ENCODE assay signal across 29 mouse cellular contexts in the genomic region with DNA sequence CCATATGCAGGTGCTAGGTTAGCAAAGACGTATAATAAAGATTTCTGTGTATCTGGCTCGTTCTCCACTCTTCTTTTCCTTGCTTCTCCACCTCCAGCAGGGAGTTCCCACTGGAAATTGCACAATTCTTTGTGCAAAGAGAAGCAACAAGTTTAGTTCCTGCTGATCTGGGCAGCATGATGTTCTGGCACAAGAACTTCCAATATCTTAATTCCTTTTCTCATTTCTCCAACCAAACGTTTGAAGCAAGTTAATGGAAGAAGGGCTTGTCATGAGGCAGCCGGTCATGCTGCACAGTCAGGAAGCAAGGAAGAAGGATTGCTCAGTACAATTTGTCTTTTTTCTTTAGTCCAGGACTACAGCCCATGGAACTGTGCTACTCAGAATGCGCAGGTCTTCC.
DNase-seq lines count a peak whose midpoint lies in the region; ATAC-seq and TF ChIP-seq lines count a peak whose summit lies in the region.
"Had no signal": no experiment of that assay in that cellular context is flagged by ENCODE, and none has a peak within 500 bp of the region (broad histone marks: within the 10 kb centered on the region; RNA-seq: fewer than 3 reads in every experiment).

No protein-coding gene starts in this region.

- TF ChIP-seq EP300 in lung, postnatal 0 days (IDR thresholded peaks at IDR 0.05) = no peak
- no peak for TF ChIP-seq EP300 in stomach, postnatal 0 days (optimal IDR thresholded peaks at IDR 0.05)

- H3K36me3 ChIP-seq in lung, postnatal 0 days (ENCODE audit: insufficient read depth, low read length) = no peaks in the 10 kb centered on the region
- H3K36me3 ChIP-seq in liver, embryonic 15.5 days (replicated peaks) = no peaks in the 10 kb centered on the region
- no peaks in the 10 kb centered on the region for H3K36me3 ChIP-seq in stomach, postnatal 0 days (ENCODE audit: control insufficient read depth, insufficient read depth, low read length)
- H3K36me3 ChIP-seq: embryonic facial prominence, embryonic 13.5 days; forebrain, embryonic 12.5 days; heart, embryonic 13.5 days; lung, embryonic 15.5 days; midbrain, embryonic 13.5 days; neural tube, embryonic 13.5 days had no signal

- ATAC-seq in lung, postnatal 0 days = no peak
- no peak for ATAC-seq in liver, embryonic 15.5 days (ENCODE audit: insufficient read depth)
- ATAC-seq in stomach, postnatal 0 days (ENCODE audit: low FRiP score, low TSS enrichment) = no peak
- ATAC-seq: inflammation-experienced regulatory T-cells, adult 6 months; midbrain, embryonic 13.5 days had no signal

- DNase-seq in heart, adult 9 months (ENCODE audit: low spot score in 2 of 2) = peak; percentile 39 to 51
- no peak for DNase-seq in heart, postnatal 25 days (ENCODE audit: low spot score)
- peak; percentile 28 for DNase-seq in lung, postnatal 25 days (ENCODE audit: low spot score)
- DNase-seq in lung, postnatal 0 days (ENCODE audit: low spot score) = no peak
- no peak for DNase-seq in stomach, postnatal 0 days (ENCODE audit: low spot score)
- DNase-seq in right cerebral cortex, adult 2 months (ENCODE audit: low spot score in 2 of 2) = no peak
- no peak for DNase-seq in cerebellum, postnatal 4 days (ENCODE audit: low spot score in 2 of 2)
- DNase-seq: cerebellum, adult 18-20 months; cerebellum, postnatal 25 days; embryo, embryonic 11 days; gastrocnemius, postnatal 36 days; heart, postnatal 4 days; kidney, adult 2 months; retina, postnatal 1 day; thymus, adult 2 months; thymus, postnatal 4 days had no signal

- no peak overlapping the region for H3K9ac ChIP-seq in lung, postnatal 0 days (replicated peaks; ENCODE audit: low read depth)
- H3K9ac ChIP-seq in liver, embryonic 15.5 days = no peak overlapping the region
- no peak overlapping the region for H3K9ac ChIP-seq in stomach, postnatal 0 days (ENCODE audit: low read length)
- H3K9ac ChIP-seq: embryonic facial prominence, embryonic 13.5 days; forebrain, embryonic 12.5 days; heart, embryonic 13.5 days; hindbrain, embryonic 14.5 days; limb, embryonic 13.5 days; lung, embryonic 15.5 days; midbrain, embryonic 13.5 days; neural tube, embryonic 13.5 days had no signal

- 60% methylated on average over 5 of the region's 5 CpGs for WGBS in lung, postnatal 0 days
- WGBS in liver, embryonic 15.5 days (ENCODE audit: insufficient replicate concordance) = 72% methylated on average over 5 of the region's 5 CpGs
- 61% methylated on average over 5 of the region's 5 CpGs for WGBS in stomach, postnatal 0 days

- H3K27me3 ChIP-seq in lung, postnatal 0 days (replicated peaks; ENCODE audit: insufficient read depth, low read length) = no peaks in the 10 kb centered on the region
- no peaks in the 10 kb centered on the region for H3K27me3 ChIP-seq in liver, embryonic 15.5 days
- H3K27me3 ChIP-seq in stomach, postnatal 0 days (ENCODE audit: control insufficient read depth, insufficient read depth, low read length) = no peaks in the 10 kb centered on the region
- H3K27me3 ChIP-seq: embryonic facial prominence, embryonic 13.5 days; forebrain, embryonic 12.5 days; heart, embryonic 13.5 days; limb, embryonic 13.5 days; lung, embryonic 15.5 days; megakaryocyte, embryonic 14.5 days; midbrain, embryonic 13.5 days; neural tube, embryonic 13.5 days had no signal

- H3K4me3 ChIP-seq in lung, postnatal 0 days (ENCODE audit: low read depth, low read length) = no peak overlapping the region
- no peak overlapping the region for H3K4me3 ChIP-seq in liver, embryonic 15.5 days (replicated peaks)
- H3K4me3 ChIP-seq in stomach, postnatal 0 days (ENCODE audit: low read depth, low read length) = no peak overlapping the region
- H3K4me3 ChIP-seq: embryonic facial prominence, embryonic 13.5 days; erythroblast, embryonic 14.5 days; forebrain, embryonic 12.5 days; heart, embryonic 13.5 days; limb, embryonic 13.5 days; lung, embryonic 15.5 days; megakaryocyte, embryonic 14.5 days; midbrain, embryonic 13.5 days; neural tube, embryonic 13.5 days had no signal

- 0 out of 2 replicates have a peak, but pooled peaks cover 3% of the 10 kb centered on the region for H3K4me1 ChIP-seq in lung, postnatal 0 days (ENCODE audit: insufficient read depth, low read depth, low read length)
- H3K4me1 ChIP-seq in liver, embryonic 15.5 days (replicated peaks) = peaks cover 51% of the 10 kb centered on the region
- H3K4me1 ChIP-seq in stomach, postnatal 0 days (replicated peaks; ENCODE audit: control insufficient read depth, insufficient read depth) = no peaks in the 10 kb centered on the region

- intact Hi-C loops in heart, postnatal 25 days (cut with DNase I) = no loop called here

- TF ChIP-seq CTCF in lung, postnatal 0 days (IDR thresholded peaks at IDR 0.05) = no peak
- TF ChIP-seq CTCF in stomach, postnatal 0 days (IDR thresholded peaks at IDR 0.05; ENCODE audit: low read depth) = no peak

- H3K9me3 ChIP-seq in lung, postnatal 0 days (ENCODE audit: low read length) = no peaks in the 10 kb centered on the region
- no peaks in the 10 kb centered on the region for H3K9me3 ChIP-seq in liver, embryonic 15.5 days (replicated peaks)
- H3K9me3 ChIP-seq in stomach, postnatal 0 days (ENCODE audit: control insufficient read depth, low read length) = no peaks in the 10 kb centered on the region
- H3K9me3 ChIP-seq: embryonic facial prominence, embryonic 13.5 days; forebrain, embryonic 12.5 days; heart, embryonic 13.5 days; limb, embryonic 13.5 days; lung, embryonic 15.5 days; megakaryocyte, embryonic 14.5 days; midbrain, embryonic 13.5 days; neural tube, embryonic 13.5 days had no signal

- no peak overlapping the region for H3K4me2 ChIP-seq in lung, postnatal 0 days (replicated peaks; ENCODE audit: low read depth, low read length)
- peak overlapping the region; percentile 51; the same call in 1 of the 2 replicates for H3K4me2 ChIP-seq in liver, embryonic 15.5 days
- no peak overlapping the region for H3K4me2 ChIP-seq in stomach, postnatal 0 days (replicated peaks; ENCODE audit: low read depth)
- H3K4me2 ChIP-seq: embryonic facial prominence, embryonic 13.5 days; forebrain, embryonic 12.5 days; heart, embryonic 13.5 days; hindbrain, embryonic 14.5 days; limb, embryonic 13.5 days; lung, embryonic 15.5 days; midbrain, embryonic 13.5 days; neural tube, embryonic 13.5 days had no signal

- no peak overlapping the region for H3K27ac ChIP-seq in lung, postnatal 0 days (ENCODE audit: low read length)
- H3K27ac ChIP-seq in liver, embryonic 15.5 days (replicated peaks) = peak overlapping the region; percentile 86
- 0 out of 2 replicates have a peak overlapping the region, but pooled peaks have one; percentile 18 for H3K27ac ChIP-seq in stomach, postnatal 0 days (replicated peaks)
- H3K27ac ChIP-seq: embryonic facial prominence, embryonic 13.5 days; forebrain, embryonic 12.5 days; heart, embryonic 13.5 days; hindbrain, embryonic 14.5 days; kidney, postnatal 0 days; limb, embryonic 13.5 days; lung, embryonic 15.5 days; midbrain, embryonic 13.5 days; neural tube, embryonic 13.5 days had no signal

Comparison
In these comparisons a context has a peak if more than half of its experiments do, and no peak if none do; other contexts are left out.
1. DNase-seq: peak in heart, adult 9 months (2 of 2) and lung, postnatal 25 days (single experiment); none in heart, postnatal 25 days (single experiment), lung, postnatal 0 days (single experiment), stomach, postnatal 0 days (single experiment), right cerebral cortex, adult 2 months (0 of 2) and cerebellum, postnatal 4 days (0 of 2).